Mouse (Mus musculus): ENCODE measurements at regions not wholly inside any gene's neighbourhood (a gene's known extent, or its start where the extent isn't known, plus 50 kb on each side); places are given as distances from the start of the nearest gene placed in this dataset.

GRCm38 (mm10) chr14:15061966-15062860 lies 259.0 kb downstream of the Nek10 start:
- H3K4me2 ChIP-seq (ENCODE audit: low read depth, low read length) = no peak overlapping the region
- H3K36me3 ChIP-seq (ENCODE audit: control insufficient read depth, insufficient read depth, low read length) = no peaks in the 10 kb centered on the region
- H3K27me3 ChIP-seq (ENCODE audit: control insufficient read depth, insufficient read depth, low read depth, low read length) = no peaks in the 10 kb centered on the region
- H3K4me1 ChIP-seq (replicated peaks; ENCODE audit: control insufficient read depth, insufficient read depth, low read length) = no peaks in the 10 kb centered on the region
- WGBS = 49% methylated on average over 5 of the region's 5 CpGs
- no peak overlapping the region for H3K9ac ChIP-seq (ENCODE audit: low read length)
- no peak overlapping the region for H3K4me3 ChIP-seq (ENCODE audit: low read length)
- no peak for ATAC-seq (ENCODE audit: low read depth)
- H3K9me3 ChIP-seq (ENCODE audit: control insufficient read depth, low read length) = no peaks in the 10 kb centered on the region
- H3K27ac ChIP-seq (ENCODE audit: low read length) = no peak overlapping the region

- Histone ChIP-seq H3K4me1 (replicated peaks; ENCODE audit: control insufficient read depth, insufficient read depth, low read length) (no peaks in the 10 kb centered on the region), H3K36me3 (ENCODE audit: control insufficient read depth, insufficient read depth, low read length) (no peaks in the 10 kb centered on the region), H3K4me2 (ENCODE audit: low read depth, low read length) (no peak overlapping the region), H3K4me3 (ENCODE audit: low read length) (no peak overlapping the region), H3K9me3 (ENCODE audit: control insufficient read depth, low read length) (no peaks in the 10 kb centered on the region), H3K9ac (ENCODE audit: low read length) (no peak overlapping the region), H3K27me3 (ENCODE audit: control insufficient read depth, insufficient read depth, low read depth, low read length) (no peaks in the 10 kb centered on the region), H3K27ac (ENCODE audit: low read length) (no peak overlapping the region)
- peak; percentile 68 for ATAC-seq (ENCODE audit: low read depth)
- WGBS = 51% methylated on average over 4 of the region's 4 CpGs
Observed at GRCm38 (mm10) chr14:15062861-15063418, 259.7 kb downstream of the Nek10 start.

- no peaks in the 10 kb centered on the region for H3K36me3 ChIP-seq (ENCODE audit: control insufficient read depth, insufficient read depth, low read length)
- H3K9ac ChIP-seq (ENCODE audit: low read length) = no peak overlapping the region
- H3K4me2 ChIP-seq (ENCODE audit: low read depth, low read length) = no peak overlapping the region
- H3K4me3 ChIP-seq (ENCODE audit: low read length) = no peak overlapping the region
- no peak overlapping the region for H3K27ac ChIP-seq (ENCODE audit: low read length)
- no peaks in the 10 kb centered on the region for H3K4me1 ChIP-seq (replicated peaks; ENCODE audit: control insufficient read depth, insufficient read depth, low read length)
- no peaks in the 10 kb centered on the region for H3K9me3 ChIP-seq (ENCODE audit: control insufficient read depth, low read length)
- 0 out of 2 replicates have a peak, but pooled peaks have one; percentile 43 for ATAC-seq (ENCODE audit: low read depth)
- no peaks in the 10 kb centered on the region for H3K27me3 ChIP-seq (ENCODE audit: control insufficient read depth, insufficient read depth, low read depth, low read length)
- 58% methylated on average over 5 of the region's 5 CpGs for WGBS
Observed at GRCm38 (mm10) chr14:15064991-15065525, 261.8 kb downstream of the Nek10 start.

- Histone ChIP-seq H3K4me1 (replicated peaks; ENCODE audit: control insufficient read depth, insufficient read depth, low read length) (no peaks in the 10 kb centered on the region), H3K27me3 (ENCODE audit: control insufficient read depth, insufficient read depth, low read depth, low read length) (no peaks in the 10 kb centered on the region), H3K27ac (ENCODE audit: low read length) (no peak overlapping the region), H3K4me2 (ENCODE audit: low read depth, low read length) (no peak overlapping the region), H3K9me3 (ENCODE audit: control insufficient read depth, low read length) (no peaks in the 10 kb centered on the region), H3K9ac (ENCODE audit: low read length) (no peak overlapping the region), H3K36me3 (ENCODE audit: control insufficient read depth, insufficient read depth, low read length) (no peaks in the 10 kb centered on the region), H3K4me3 (ENCODE audit: low read length) (no peak overlapping the region)
- peak; percentile 52; the same call in 1 of the 2 replicates for ATAC-seq (ENCODE audit: low read depth)
- 23% methylated on average over 3 of the region's 3 CpGs for WGBS
Observed at GRCm38 (mm10) chr14:15075877-15076276, 272.7 kb downstream of the Nek10 start.

GRCm38 (mm10) chr14:15082889-15083288 lies 279.7 kb downstream of the Nek10 start:
- Histone ChIP-seq H3K4me3 (ENCODE audit: low read length) (no peak overlapping the region), H3K36me3 (ENCODE audit: control insufficient read depth, insufficient read depth, low read length) (no peaks in the 10 kb centered on the region), H3K9me3 (ENCODE audit: control insufficient read depth, low read length) (no peaks in the 10 kb centered on the region), H3K27me3 (ENCODE audit: control insufficient read depth, insufficient read depth, low read depth, low read length) (no peaks in the 10 kb centered on the region), H3K27ac (ENCODE audit: low read length) (no peak overlapping the region), H3K4me1 (replicated peaks; ENCODE audit: control insufficient read depth, insufficient read depth, low read length) (no peaks in the 10 kb centered on the region), H3K4me2 (ENCODE audit: low read depth, low read length) (no peak overlapping the region), H3K9ac (ENCODE audit: low read length) (no peak overlapping the region)
- 73% methylated on average over 2 of the region's 2 CpGs for WGBS
- no peak for ATAC-seq (ENCODE audit: low read depth)

- no peak for ATAC-seq (ENCODE audit: low read depth)
- Histone ChIP-seq H3K9ac (ENCODE audit: low read length) (no peak overlapping the region), H3K4me3 (ENCODE audit: low read length) (no peak overlapping the region), H3K27ac (ENCODE audit: low read length) (no peak overlapping the region), H3K36me3 (ENCODE audit: control insufficient read depth, insufficient read depth, low read length) (no peaks in the 10 kb centered on the region), H3K27me3 (ENCODE audit: control insufficient read depth, insufficient read depth, low read depth, low read length) (no peaks in the 10 kb centered on the region), H3K4me1 (replicated peaks; ENCODE audit: control insufficient read depth, insufficient read depth, low read length) (no peaks in the 10 kb centered on the region), H3K4me2 (ENCODE audit: low read depth, low read length) (no peak overlapping the region), H3K9me3 (ENCODE audit: control insufficient read depth, low read length) (no peaks in the 10 kb centered on the region)
- WGBS = 18% methylated on average over 1 of the region's 1 CpGs
Observed at GRCm38 (mm10) chr14:15083812-15084211, 280.6 kb downstream of the Nek10 start.

GRCm38 (mm10) chr14:15087061-15087460 lies 283.8 kb downstream of the Nek10 start:
- H3K36me3 ChIP-seq (ENCODE audit: control insufficient read depth, insufficient read depth, low read length) = no peaks in the 10 kb centered on the region
- 55% methylated on average over 5 of the region's 5 CpGs for WGBS
- H3K9me3 ChIP-seq (ENCODE audit: control insufficient read depth, low read length) = no peaks in the 10 kb centered on the region
- ATAC-seq (ENCODE audit: low read depth) = no peak
- no peaks in the 10 kb centered on the region for H3K4me1 ChIP-seq (replicated peaks; ENCODE audit: control insufficient read depth, insufficient read depth, low read length)
- no peak overlapping the region for H3K27ac ChIP-seq (ENCODE audit: low read length)
- no peaks in the 10 kb centered on the region for H3K27me3 ChIP-seq (ENCODE audit: control insufficient read depth, insufficient read depth, low read depth, low read length)
- H3K9ac ChIP-seq (ENCODE audit: low read length) = no peak overlapping the region
- no peak overlapping the region for H3K4me2 ChIP-seq (ENCODE audit: low read depth, low read length)
- H3K4me3 ChIP-seq (ENCODE audit: low read length) = no peak overlapping the region

- H3K9ac ChIP-seq (ENCODE audit: low read length) = no peak overlapping the region
- no peak overlapping the region for H3K27ac ChIP-seq (ENCODE audit: low read length)
- no peak overlapping the region for H3K4me3 ChIP-seq (ENCODE audit: low read length)
- H3K9me3 ChIP-seq (ENCODE audit: control insufficient read depth, low read length) = no peaks in the 10 kb centered on the region
- no peaks in the 10 kb centered on the region for H3K36me3 ChIP-seq (ENCODE audit: control insufficient read depth, insufficient read depth, low read length)
- ATAC-seq (ENCODE audit: low read depth) = no peak
- no peak overlapping the region for H3K4me2 ChIP-seq (ENCODE audit: low read depth, low read length)
- H3K27me3 ChIP-seq (ENCODE audit: control insufficient read depth, insufficient read depth, low read depth, low read length) = no peaks in the 10 kb centered on the region
- WGBS = 32% methylated on average over 1 of the region's 1 CpGs
- no peaks in the 10 kb centered on the region for H3K4me1 ChIP-seq (replicated peaks; ENCODE audit: control insufficient read depth, insufficient read depth, low read length)
Observed at GRCm38 (mm10) chr14:15096865-15097264, 293.6 kb downstream of the Nek10 start.

GRCm38 (mm10) chr14:15099909-15100308 lies 296.7 kb downstream of the Nek10 start:
- no peaks in the 10 kb centered on the region for H3K9me3 ChIP-seq (ENCODE audit: control insufficient read depth, low read length)
- H3K27me3 ChIP-seq (ENCODE audit: control insufficient read depth, insufficient read depth, low read depth, low read length) = no peaks in the 10 kb centered on the region
- no peak overlapping the region for H3K4me2 ChIP-seq (ENCODE audit: low read depth, low read length)
- H3K36me3 ChIP-seq (ENCODE audit: control insufficient read depth, insufficient read depth, low read length) = no peaks in the 10 kb centered on the region
- H3K9ac ChIP-seq (ENCODE audit: low read length) = no peak overlapping the region
- no peak overlapping the region for H3K4me3 ChIP-seq (ENCODE audit: low read length)
- ATAC-seq (ENCODE audit: low read depth) = no peak
- H3K4me1 ChIP-seq (replicated peaks; ENCODE audit: control insufficient read depth, insufficient read depth, low read length) = no peaks in the 10 kb centered on the region
- no peak overlapping the region for H3K27ac ChIP-seq (ENCODE audit: low read length)
